Mouse (Mus musculus) kidney, postnatal 0 days (tissue): ENCODE data around the gene Gm10322. TPM values are rescaled to one million over a fixed set of nuclear protein-coding genes. Genes with fewer than 3 reads are reported as not detected.

Source experiments
- ATAC-seq: fragments of 200-750 bp; cut with Nextera tagmentation; replicated peaks from 2 replicates; pipeline ENCODE4 v1.8.0; 2017; ENCODE audit warnings: low read depth, moderate number of reproducible peaks, moderate TSS enrichment, moderate library complexity; ENCODE audit not compliant: low FRiP score
- DNase-seq: peaks from one replicate; pipeline ENCODE4 v3.0.0-alpha.2; 2016; ENCODE audit warnings: low spot score
- H3K27ac ChIP-seq: fragments of 300-500 bp; sonication (generic); 2 replicates; pipeline ENCODE4 v1.5.1; 2014; ENCODE audit warnings: mild to moderate bottlenecking
- H3K27me3 ChIP-seq: fragments of 300-500 bp; sonication (generic); 2 replicates; pipeline ENCODE4 v1.6.1; 2014; ENCODE audit warnings: low read length, mixed read lengths; ENCODE audit not compliant: insufficient read depth
- H3K36me3 ChIP-seq: fragments of 300-500 bp; sonication (generic); 2 replicates; pipeline ENCODE4 v1.6.1; 2014; ENCODE audit warnings: low read length, mixed read lengths; ENCODE audit not compliant: insufficient read depth
- H3K4me1 ChIP-seq: fragments of 300-500 bp; sonication (generic); replicated peaks from 2 replicates; pipeline ENCODE4 v1.6.1; 2014; ENCODE audit warnings: antibody characterized with exemption, low read length, mixed read lengths; ENCODE audit not compliant: insufficient read depth
- H3K4me2 ChIP-seq: fragments of 300-500 bp; sonication (generic); 2 replicates; pipeline ENCODE4 v1.6.1; 2014; ENCODE audit warnings: mild to moderate bottlenecking, low read length, moderate library complexity, mixed read lengths
- H3K4me3 ChIP-seq: fragments of 300-500 bp; sonication (generic); replicated peaks from 2 replicates; pipeline ENCODE4 v1.5.1; 2014; ENCODE audit warnings: low read depth, low read length
- H3K9ac ChIP-seq: fragments of 300-500 bp; sonication (generic); 2 replicates; pipeline ENCODE4 v1.6.1; 2014; ENCODE audit warnings: low read depth, low read length
- H3K9me3 ChIP-seq: fragments of 300-500 bp; sonication (generic); replicated peaks from 2 replicates; pipeline ENCODE4 v1.6.1; 2016; ENCODE audit warnings: low read length, inconsistent platforms, mixed read lengths
- CTCF ChIP-seq: IDR thresholded peaks from 2 replicates; pipeline ENCODE4 v1.5.1; 2016; ENCODE audit warnings: antibody characterized with exemption, low read depth, mild to moderate bottlenecking, moderate library complexity
- WGBS: fragments of 180-500 bp; shearing (Covaris S2); extraction: QIAGEN DNeasy Blood & Tissue Kit; methylation state at CpG from one replicate; pipeline ENCODE4 v1.1.7; 2014; 5-methylcytosine and 5-hydroxymethylcytosine counted together
- polyA plus RNA-seq: library from polyadenylated mRNA; unstranded; fragments of >200 nt; fragmentation: Nextera tagmentation; extraction: Ambion mirVana; gene quantifications from 2 replicates; pipeline ENCODE4 v1.2.1, GENCODE M21; 2015

Gene Gm10322
- polyA plus RNA-seq, 1 experiment from 2014 or later, result 0.43 TPM

DNA sequence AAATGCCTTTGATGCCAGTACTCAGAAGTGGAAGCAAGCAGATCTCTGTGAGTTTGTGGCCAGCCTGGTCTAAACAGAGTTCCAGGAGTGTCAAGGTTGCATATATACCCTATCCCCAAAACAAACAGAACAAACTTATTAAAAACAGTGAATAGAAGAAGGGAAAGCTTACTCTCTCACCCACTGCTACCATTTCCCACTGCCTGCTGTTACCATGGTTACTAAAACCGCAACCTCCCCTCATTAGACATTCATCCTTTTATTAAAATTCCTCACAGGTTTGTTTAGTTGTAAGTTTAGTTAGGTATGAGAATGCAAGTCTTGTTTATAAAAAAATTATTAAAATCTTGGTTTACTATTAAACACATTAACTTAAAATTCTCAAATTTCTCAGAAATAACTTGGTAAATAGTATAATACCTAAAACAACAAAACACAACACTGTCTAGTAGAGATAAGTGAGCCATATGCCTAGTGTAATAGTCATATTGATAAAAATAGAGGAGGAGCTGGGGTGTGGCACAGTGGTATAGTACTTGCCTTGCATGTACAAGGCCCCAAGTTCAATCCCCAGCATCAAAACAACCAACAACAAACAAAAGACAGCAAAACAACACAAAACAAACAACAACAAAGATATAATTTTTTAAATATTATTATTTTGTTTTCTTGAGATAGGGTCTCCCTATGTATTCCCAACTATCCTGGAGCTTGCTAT lies 33.9 kb upstream of the Gm10322 start:
- ATAC-seq (no peak), DNase-seq (no peak)
- no peak for TF ChIP-seq CTCF
- Histone ChIP-seq H3K36me3 (no peaks in the 10 kb centered on the region), H3K9me3 (no peaks in the 10 kb centered on the region), H3K4me3 (no peak overlapping the region), H3K27ac (no peak overlapping the region), H3K4me2 (no peak overlapping the region), H3K27me3 (no peaks in the 10 kb centered on the region), H3K9ac (no peak overlapping the region), H3K4me1 (peaks cover 5% of the 10 kb centered on the region; the same call in 1 of the 2 replicates)
- 85% methylated on average over 1 of the region's 1 CpGs for WGBS

DNA sequence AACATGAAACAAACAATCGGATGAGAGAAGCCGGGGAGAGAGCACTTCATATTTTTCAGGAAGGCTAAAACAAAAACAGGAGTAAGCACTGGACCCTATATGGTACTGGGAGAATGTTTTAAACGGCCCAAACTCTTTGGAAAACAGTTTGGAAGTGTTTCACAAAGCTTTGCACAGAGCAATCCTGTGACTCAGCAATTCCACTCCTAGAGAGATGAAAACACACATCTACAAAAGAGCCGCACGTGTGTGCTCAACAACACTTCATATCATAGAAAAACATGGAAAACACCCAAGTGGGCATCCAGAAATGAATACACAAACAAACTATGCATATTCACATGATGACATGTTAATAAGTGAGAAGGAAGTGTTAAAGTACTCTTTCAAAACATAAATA lies 30.2 kb upstream of the Gm10322 start:
- Histone ChIP-seq H3K4me1 (no peaks in the 10 kb centered on the region), H3K4me2 (no peak overlapping the region), H3K27ac (no peak overlapping the region), H3K9ac (no peak overlapping the region), H3K36me3 (no peaks in the 10 kb centered on the region), H3K9me3 (no peaks in the 10 kb centered on the region), H3K4me3 (no peak overlapping the region), H3K27me3 (no peaks in the 10 kb centered on the region)
- DNase-seq (no peak), ATAC-seq (no peak)
- WGBS, result 90% methylated on average over 5 of the region's 5 CpGs
- no peak for TF ChIP-seq CTCF

DNA sequence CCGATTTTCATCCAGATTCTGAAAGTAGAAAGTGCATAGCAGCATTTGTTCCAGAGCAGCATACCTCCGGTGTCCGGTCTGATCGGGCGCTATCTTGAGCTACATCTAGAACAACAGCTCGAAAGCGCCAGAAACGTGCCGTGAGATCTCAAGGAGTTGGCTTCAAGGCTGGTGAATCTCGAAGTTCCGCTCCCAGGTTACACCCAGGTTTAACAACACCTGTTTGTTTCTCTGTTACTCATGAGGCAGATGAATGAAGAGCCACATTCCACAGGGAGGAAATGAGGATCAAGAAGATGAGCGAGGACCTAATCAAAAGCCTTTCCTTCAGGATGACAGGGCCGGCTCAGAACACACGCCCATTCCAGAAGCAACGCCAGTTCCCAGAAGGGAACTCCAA lies 29.0 kb upstream of the Gm10322 start:
- WGBS, result 90% methylated on average over 15 of the region's 15 CpGs
- no peaks in the 10 kb centered on the region for H3K36me3 ChIP-seq
- no peak for TF ChIP-seq CTCF
- H3K4me3 ChIP-seq, result no peak overlapping the region
- no peaks in the 10 kb centered on the region for H3K4me1 ChIP-seq
- no peak overlapping the region for H3K9ac ChIP-seq
- H3K9me3 ChIP-seq, result no peaks in the 10 kb centered on the region
- no peak overlapping the region for H3K4me2 ChIP-seq
- DNase-seq, result no peak
- ATAC-seq, result no peak
- H3K27ac ChIP-seq, result no peak overlapping the region
- H3K27me3 ChIP-seq, result no peaks in the 10 kb centered on the region

DNA sequence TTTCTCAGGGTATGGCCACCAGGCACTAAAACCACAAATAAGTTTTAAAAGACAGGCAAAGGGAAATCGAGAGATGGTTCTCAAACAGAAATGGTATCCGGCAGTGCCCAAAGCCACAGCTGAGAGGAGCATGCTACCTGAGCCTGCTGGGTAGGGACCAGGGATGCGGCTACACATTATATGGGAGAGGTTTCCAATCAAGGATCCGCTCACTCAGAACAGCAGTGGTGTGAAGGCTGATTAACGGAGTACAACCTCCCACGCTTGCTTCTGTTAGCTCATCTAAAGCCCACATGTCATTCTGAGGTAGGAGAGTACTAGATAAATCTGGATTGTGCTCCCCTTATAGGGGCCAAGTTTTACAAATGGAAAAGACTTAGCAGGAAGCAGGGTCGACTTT lies 27.7 kb upstream of the Gm10322 start:
- Histone ChIP-seq H3K27me3 (no peaks in the 10 kb centered on the region), H3K27ac (no peak overlapping the region), H3K9me3 (no peaks in the 10 kb centered on the region), H3K9ac (no peak overlapping the region), H3K36me3 (no peaks in the 10 kb centered on the region), H3K4me3 (no peak overlapping the region), H3K4me2 (no peak overlapping the region), H3K4me1 (no peaks in the 10 kb centered on the region)
- WGBS, result 51% methylated on average over 7 of the region's 7 CpGs
- ATAC-seq, result 0 out of 2 replicates have a peak, but pooled peaks have one; percentile 40
- TF ChIP-seq CTCF, result no peak
- peak; percentile 60 for DNase-seq

GRCm38 (mm10) chr10:59589420-59589819 lies 26.4 kb upstream of the Gm10322 start:
- Histone ChIP-seq H3K27me3 (no peaks in the 10 kb centered on the region), H3K4me1 (no peaks in the 10 kb centered on the region), H3K9me3 (no peaks in the 10 kb centered on the region), H3K9ac (no peak overlapping the region), H3K4me3 (no peak overlapping the region), H3K27ac (no peak overlapping the region), H3K36me3 (no peaks in the 10 kb centered on the region), H3K4me2 (no peak overlapping the region)
- TF ChIP-seq CTCF, result no peak
- 89% methylated on average over 7 of the region's 7 CpGs for WGBS
- no peak for DNase-seq
- ATAC-seq, result no peak

GRCm38 (mm10) chr10:59589856-59590255 lies 26.0 kb upstream of the Gm10322 start:
- Histone ChIP-seq H3K27ac (no peak overlapping the region), H3K9ac (no peak overlapping the region), H3K9me3 (no peaks in the 10 kb centered on the region), H3K4me2 (no peak overlapping the region), H3K27me3 (no peaks in the 10 kb centered on the region), H3K36me3 (no peaks in the 10 kb centered on the region), H3K4me1 (no peaks in the 10 kb centered on the region), H3K4me3 (no peak overlapping the region)
- WGBS, result 88% methylated on average over 13 of the region's 13 CpGs
- no peak for TF ChIP-seq CTCF
- no peak for ATAC-seq
- DNase-seq, result no peak

GRCm38 (mm10) chr10:59590606-59591005 lies 25.3 kb upstream of the Gm10322 start:
- WGBS, result 91% methylated on average over 9 of the region's 9 CpGs
- no peaks in the 10 kb centered on the region for H3K27me3 ChIP-seq

More at GRCm38 (mm10) chr10:59590606-59591005, 25.3 kb upstream of the Gm10322 start:
- no peaks in the 10 kb centered on the region for H3K36me3 ChIP-seq
- DNase-seq (no peak), ATAC-seq (no peak)
- H3K4me3 ChIP-seq, result no peak overlapping the region
- no peak overlapping the region for H3K27ac ChIP-seq
- no peak for TF ChIP-seq CTCF
- H3K4me2 ChIP-seq, result no peak overlapping the region
- H3K4me1 ChIP-seq, result no peaks in the 10 kb centered on the region
- H3K9me3 ChIP-seq, result no peaks in the 10 kb centered on the region
- H3K9ac ChIP-seq, result no peak overlapping the region
